Mouse (Mus musculus): Measurements from ENCODE around the gene Rpl18.

Gene Rpl18

DNA sequence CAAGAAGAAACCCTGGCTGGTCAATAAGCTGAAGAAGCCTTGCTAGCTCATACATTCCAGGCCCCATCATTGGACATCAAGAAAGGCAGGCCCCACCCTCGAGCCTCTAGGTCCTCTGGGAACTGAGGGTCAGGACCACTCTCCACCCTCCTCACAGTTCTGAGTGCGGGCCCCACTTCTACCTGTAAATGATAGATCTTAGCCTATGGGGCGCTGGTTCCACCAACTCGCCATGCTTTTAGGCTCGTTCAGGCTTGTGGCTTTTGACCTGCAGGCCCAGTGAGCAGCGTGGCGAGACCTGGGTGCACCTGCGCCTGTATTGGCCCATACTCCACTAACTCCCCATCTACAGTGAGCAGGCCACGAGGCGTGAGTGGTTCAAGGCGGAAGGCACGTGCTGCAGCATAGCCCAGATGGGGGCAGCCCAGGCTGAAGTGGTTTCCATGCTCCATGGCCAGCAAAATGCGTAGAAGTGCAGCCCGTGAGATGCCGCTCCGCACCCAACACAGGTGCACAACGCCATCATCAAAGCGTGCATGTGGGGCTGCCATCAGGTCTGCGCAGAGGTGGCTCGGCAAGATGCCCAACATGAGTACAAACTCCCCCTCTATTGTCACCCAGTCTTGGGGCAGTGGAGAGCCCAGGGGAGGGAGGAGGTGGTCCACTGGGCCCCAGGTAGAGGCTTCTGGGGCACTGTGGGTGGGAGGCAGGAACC lies 4.6 kb upstream of the Rpl18 start:
- in situ Hi-C loops (cut with MboI; ENCODE audit: low pct_unique_long_range_greater_than_20kb in 1 of 2, low sequenced_read_pairs in 2 of 2, unreplicated experiment in 1 of 2), result no loop called here

DNA sequence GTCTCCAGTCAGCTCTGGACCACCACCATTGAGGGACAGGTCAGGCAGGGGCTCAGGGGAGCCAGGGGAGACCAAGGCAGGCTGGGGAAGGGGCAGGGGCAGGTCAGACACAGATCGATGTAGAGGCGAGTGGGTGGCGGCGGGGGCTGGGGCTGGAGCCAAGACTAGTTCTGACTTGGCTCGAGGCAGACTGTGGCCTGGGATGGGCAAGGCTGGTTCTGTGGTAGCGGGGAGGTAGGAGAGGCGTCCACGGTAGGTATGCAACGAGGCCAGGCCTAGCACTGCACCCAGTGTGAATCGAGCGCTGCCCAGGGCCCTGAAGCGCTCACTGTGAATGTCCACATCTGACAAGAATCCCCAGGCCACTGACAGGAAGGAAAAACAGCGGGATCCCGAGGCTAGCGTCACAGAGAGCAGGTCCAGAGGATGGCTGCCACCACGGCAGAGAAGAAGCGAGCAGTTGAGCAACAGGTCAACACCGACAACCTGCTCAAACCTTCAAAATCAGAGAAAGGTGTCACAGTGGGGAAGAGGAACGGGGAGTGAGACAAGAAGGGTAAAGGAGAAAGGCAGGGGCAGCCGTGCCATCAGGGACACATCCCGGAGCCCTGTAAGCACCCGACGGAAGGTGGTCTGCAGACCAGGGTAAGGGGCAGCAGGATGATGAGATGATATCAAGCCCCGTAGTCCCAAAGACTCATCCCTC lies 3.8 kb upstream of the Rpl18 start:
- in situ Hi-C loops (cut with MboI; ENCODE audit: low pct_unique_long_range_greater_than_20kb in 1 of 2, low sequenced_read_pairs in 2 of 2, unreplicated experiment in 1 of 2), result no loop called here

DNA sequence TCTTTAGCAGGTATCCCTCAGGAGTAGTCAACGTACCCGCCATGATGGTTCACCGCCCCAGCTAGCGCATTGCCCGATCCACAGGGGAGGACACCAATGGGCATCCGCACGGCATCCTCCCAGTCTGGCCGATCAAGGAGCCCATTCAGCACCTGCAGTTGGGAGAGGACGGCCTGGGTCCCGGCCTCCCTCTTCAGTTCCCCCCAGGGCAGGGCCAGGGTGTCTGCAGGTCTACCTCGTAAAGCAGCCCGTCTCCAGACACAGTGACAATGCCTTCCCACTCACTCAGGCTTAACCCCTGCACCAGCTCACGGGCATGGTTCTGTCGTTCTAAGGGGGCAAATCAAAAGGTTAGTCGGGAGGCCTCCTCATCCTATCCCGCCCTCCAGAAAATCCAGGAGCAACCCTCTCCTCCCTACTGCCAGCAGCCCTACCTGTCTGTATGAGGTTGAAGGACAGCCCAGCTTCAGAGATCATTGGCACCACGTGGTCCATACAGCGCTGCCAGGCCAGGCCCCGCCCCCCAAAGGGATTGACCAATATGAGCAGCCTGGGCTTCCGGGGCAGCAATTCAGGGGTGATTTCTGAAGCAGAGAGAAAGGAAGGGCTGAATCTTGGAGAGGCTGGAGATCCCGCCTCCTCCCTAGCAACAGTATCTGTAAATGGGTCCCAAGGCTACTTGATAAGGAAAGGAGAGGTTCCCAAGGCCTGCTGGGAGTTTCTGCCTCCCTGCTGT lies 3.1 kb upstream of the Rpl18 start:
- in situ Hi-C loops (cut with MboI; ENCODE audit: low pct_unique_long_range_greater_than_20kb in 1 of 2, low sequenced_read_pairs in 2 of 2, unreplicated experiment in 1 of 2), result no loop called here

DNA sequence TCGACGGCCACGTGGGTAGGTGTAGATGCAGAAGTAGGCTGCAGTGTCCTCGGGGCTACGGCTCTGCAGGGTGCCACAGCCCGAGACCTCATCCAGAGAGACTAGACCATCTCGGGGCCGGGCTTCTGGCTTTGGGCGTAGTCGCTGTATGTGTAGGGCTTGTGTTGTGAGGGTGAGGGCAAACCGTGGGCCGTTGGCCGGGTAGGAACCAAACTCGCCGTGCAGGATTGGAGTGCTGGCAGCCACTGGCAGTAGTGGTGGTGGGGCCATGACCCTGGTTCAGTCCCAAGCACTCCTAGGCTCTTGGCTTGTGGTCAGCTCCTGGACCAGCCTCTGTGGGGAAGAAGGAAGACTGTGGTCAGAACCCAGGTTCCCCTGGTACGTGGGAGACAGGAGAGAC lies 1.9 kb upstream of the Rpl18 start:
- in situ Hi-C loops (cut with MboI; ENCODE audit: low pct_unique_long_range_greater_than_20kb in 1 of 2, low sequenced_read_pairs in 2 of 2, unreplicated experiment in 1 of 2), result no loop called here

DNA sequence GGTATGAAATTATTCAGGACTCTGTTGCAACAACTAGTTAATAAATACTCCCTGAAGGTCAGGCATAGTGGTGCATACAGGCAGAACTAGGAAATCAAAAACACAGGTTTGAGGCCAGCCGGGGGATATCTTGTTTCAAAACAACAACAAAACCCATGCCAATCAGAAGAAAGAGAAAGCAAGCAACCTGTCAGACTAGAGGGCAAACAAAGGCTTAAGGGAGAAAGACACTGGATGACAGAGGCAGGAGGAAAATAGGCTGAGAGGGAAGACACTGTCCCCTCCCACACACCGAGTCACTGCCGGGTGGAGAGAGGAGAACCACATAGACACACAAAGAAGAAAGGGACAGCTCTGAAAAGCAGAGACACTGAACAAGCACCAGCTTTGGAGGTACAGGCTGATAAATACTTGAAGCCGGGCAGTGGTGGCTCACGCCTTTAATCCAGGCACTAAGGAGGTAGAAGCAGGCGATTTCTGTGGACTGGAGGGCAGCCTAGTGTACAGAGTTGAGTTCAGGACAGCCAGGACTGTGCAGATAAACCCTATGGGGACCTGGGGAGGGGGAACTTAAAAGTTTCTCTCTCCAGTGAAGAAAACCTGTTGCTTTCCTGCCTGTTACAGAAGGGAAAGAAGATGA lies 1.3 kb upstream of the Rpl18 start:
- in situ Hi-C loops (cut with MboI; ENCODE audit: low pct_unique_long_range_greater_than_20kb in 1 of 2, low sequenced_read_pairs in 2 of 2, unreplicated experiment in 1 of 2), result no loop called here

DNA sequence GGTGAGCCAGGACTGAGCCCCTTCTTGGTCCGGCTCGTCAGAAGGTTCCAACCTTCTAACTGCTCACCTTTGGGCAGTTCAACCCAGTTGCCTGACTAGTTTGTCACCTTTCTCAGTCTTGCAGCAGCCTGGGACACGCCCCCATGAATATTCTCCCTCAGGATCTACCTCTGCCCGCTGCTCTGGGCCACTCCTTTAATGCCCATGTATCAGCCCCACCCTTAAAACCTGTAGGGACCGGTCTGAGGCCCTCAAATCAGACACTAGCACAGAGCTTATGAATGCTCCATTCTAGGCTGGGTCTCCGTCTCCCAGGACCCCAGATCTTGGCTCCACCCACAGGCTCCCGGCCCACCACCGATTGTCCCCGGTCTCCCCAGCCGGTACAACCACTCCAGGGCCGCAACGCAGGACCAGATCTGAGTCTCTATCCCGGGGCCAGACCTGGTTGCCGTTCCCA lies 597 bp upstream of the Rpl18 start:
- in situ Hi-C loops (cut with MboI; ENCODE audit: low pct_unique_long_range_greater_than_20kb in 1 of 2, low sequenced_read_pairs in 2 of 2, unreplicated experiment in 1 of 2), result no loop called here

DNA sequence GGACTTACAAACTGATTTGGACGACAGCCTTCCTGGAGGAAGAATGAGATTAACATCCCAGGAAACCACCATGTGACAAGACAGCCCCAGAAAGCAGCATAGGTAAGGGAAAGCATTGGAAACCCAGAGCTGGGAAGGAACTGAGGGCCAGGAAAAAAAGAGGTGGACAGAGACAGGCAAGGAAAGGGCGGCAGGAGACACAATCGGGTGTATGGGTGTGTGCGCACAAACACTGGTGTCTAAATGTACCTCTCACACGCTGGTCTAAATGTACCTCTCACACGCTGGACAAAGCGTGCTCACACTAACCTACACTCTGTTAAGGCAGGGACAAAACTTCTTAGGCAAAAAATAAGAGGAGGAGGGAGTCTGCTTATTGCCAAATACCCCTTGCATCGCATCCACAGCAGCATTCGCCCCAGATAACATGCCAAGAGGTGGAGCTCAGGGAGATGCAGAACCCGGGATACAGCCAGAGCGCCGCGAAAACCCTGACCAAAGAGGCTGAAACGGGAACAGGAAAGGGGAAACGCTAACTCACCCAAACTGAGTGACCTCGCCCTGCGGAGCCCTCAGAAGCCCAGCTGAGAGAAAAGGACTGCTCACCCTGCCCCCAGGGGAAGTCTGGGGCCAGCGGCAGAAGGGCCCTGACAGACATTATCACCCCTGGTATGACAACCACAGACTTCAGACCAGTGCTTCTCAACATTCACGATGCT lies 643 bp downstream of the Rpl18 start:
- in situ Hi-C loops (cut with MboI; ENCODE audit: low pct_unique_long_range_greater_than_20kb in 1 of 2, low sequenced_read_pairs in 2 of 2, unreplicated experiment in 1 of 2), result no loop called here

DNA sequence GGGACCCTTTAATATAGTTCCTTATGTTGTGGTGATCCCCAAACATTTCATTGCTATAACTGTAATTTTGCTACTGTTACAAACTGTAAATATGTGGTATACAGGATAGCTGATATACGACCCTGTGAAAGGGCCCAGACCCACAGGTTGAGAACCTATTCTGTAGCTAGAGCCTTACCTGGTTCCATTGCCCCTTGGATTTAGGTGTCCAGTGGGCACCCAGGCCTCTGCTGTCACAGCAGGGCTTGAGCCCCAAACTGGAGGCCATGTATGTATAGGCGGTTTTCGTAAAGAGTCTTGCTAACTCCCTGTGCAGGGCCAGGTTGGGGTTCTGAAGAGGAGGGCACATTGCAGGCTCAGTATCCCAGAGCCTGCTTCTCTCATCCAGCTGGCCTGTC lies 1.2 kb downstream of the Rpl18 start:
- in situ Hi-C loops (cut with MboI; ENCODE audit: low pct_unique_long_range_greater_than_20kb in 1 of 2, low sequenced_read_pairs in 2 of 2, unreplicated experiment in 1 of 2), result no loop called here

DNA sequence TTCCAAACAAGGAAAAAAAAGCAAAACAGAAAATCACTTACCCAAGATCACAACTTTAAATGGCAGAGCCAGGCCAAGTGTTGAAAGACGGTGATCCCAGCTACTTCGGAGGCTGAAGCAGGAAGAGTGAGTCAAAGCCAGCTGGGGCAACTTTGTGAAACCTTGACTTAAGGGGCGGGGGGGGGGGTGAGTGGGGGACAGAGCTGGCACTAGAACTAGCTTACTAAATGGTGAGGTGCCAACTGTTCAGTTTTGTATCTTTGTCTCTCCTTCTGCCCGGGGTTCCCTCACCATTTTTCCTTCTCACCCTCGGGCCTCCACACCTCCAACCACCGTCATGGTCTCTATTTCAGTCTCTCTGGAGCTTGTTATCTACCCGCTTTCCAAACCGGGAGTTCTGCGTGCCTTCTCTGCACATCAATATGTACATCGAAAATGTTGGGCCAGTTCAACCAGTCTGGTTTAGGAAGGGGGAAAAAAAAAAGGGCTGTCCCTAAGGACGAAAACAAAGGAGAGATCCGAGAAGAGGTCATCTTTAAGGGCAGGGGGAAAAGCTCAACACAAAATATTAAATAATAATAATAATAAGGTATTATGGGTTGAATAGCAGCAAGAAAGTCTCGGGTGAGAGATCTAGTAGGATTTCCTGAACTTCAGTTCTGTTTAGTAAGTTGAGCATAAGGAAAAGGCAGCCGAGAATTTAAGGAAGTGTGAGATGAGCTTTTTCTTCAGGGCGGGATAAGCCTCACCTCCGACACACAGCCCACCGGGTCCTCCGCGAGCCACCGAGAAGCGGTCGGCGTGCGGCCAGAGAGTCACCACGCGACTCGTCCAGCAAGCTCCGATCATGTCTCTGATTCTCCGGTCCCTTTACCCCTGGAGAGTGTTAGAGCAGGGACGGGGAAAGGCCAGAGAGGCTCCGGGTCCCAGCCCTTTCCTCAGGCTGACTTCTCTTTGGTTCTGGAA lies 2.0 kb downstream of the Rpl18 start:
- in situ Hi-C loops (cut with MboI; ENCODE audit: low pct_unique_long_range_greater_than_20kb in 1 of 2, low sequenced_read_pairs in 2 of 2, unreplicated experiment in 1 of 2), result no loop called here

DNA sequence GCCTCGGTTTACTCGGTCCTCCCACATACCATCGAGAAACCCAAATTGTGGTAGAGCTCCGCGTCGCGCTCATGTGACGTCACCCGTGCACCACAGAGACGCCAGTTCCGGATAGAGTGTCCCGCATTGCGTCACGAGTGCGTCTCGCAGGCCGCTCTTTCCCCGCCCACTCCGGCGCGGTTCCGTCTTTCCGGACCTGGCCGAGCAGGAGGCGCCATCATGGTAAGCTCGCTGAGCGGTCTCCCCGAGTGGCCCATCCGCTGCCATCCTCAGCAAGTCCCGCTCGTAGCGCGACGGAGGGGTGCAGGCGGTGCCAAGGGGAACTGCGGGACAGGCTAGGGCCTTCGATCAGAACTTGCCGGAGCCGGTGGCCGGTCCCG lies 2.7 kb downstream of the Rpl18 start, which contains the start of gene Sphk2:
Sphk2 (minus strand) TSS at position 85 of the 380 bp plus-strand sequence.
- in situ Hi-C loops (cut with MboI; ENCODE audit: low pct_unique_long_range_greater_than_20kb in 1 of 2, low sequenced_read_pairs in 2 of 2, unreplicated experiment in 1 of 2), result no loop called here

DNA sequence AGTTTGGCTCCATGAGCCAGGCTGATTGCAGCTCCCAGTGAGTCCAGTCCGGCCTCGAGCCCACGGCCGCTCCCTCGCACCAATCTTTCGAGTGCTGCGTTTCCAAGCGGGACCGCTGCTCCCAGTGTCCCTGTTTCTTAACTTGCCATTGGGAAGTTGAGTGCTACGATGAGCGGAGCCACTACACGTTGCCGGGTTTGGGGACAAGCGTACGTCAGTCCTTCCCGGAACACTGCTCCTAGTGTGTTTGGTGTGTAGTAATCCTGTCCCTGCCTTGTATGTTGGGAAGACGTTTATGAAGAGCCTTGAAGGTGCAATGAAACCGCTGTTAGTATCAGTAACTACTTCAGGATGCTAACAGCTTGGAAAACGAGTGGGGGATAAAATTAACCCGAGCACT lies 3.1 kb downstream of the Rpl18 start:
- in situ Hi-C loops (cut with MboI; ENCODE audit: low pct_unique_long_range_greater_than_20kb in 1 of 2, low sequenced_read_pairs in 2 of 2, unreplicated experiment in 1 of 2), result no loop called here

DNA sequence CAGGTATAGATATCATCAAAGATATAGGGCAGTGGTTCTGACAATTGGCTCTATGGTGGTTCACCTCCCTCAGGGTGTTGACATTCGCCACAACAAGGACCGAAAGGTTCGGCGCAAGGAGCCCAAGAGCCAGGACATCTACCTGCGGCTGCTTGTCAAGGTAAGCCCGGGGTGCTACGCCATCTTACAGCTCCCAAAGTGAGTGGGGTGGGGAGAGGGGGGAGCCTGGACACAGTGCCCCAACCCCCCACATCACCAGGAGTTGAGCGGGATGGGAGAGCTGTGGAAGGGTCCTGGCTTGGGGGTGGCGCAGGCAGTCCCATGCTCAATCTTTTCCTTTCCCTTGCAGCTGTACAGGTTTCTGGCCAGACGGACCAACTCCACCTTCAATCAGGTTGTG lies 3.9 kb downstream of the Rpl18 start:
- in situ Hi-C loops (cut with MboI; ENCODE audit: low pct_unique_long_range_greater_than_20kb in 1 of 2, low sequenced_read_pairs in 2 of 2, unreplicated experiment in 1 of 2), result no loop called here

DNA sequence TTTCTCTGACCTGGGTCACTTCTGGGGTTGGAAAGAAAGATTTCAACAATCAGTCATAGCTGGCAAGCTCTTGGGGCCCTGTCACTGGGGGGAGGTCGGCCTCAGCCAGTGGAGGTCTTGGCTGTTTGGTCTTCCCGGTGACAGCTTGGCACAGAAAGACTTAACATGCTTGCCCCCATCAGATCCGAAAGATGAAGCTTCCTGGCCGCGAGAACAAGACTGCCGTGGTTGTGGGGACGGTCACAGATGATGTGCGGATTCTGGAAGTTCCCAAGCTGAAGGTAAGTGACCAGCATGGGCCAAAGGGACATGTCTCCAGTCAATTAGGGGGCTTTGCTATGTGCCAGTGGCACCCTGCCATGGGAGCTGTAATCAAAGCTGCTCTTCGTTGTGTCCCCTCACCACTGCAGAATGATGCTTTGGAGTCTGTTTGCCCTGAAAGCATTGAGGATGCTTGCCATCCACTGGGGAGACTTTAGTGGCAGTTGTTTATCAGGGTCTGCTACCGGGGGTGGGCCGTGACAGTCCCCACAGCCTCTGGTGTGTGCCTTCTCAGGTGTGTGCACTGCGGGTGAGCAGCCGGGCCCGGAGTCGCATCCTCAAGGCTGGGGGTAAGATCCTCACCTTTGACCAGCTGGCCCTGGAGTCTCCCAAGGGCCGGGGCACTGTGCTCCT lies 4.6 kb downstream of the Rpl18 start:
- in situ Hi-C loops (cut with MboI; ENCODE audit: low pct_unique_long_range_greater_than_20kb in 1 of 2, low sequenced_read_pairs in 2 of 2, unreplicated experiment in 1 of 2), result no loop called here

DNA sequence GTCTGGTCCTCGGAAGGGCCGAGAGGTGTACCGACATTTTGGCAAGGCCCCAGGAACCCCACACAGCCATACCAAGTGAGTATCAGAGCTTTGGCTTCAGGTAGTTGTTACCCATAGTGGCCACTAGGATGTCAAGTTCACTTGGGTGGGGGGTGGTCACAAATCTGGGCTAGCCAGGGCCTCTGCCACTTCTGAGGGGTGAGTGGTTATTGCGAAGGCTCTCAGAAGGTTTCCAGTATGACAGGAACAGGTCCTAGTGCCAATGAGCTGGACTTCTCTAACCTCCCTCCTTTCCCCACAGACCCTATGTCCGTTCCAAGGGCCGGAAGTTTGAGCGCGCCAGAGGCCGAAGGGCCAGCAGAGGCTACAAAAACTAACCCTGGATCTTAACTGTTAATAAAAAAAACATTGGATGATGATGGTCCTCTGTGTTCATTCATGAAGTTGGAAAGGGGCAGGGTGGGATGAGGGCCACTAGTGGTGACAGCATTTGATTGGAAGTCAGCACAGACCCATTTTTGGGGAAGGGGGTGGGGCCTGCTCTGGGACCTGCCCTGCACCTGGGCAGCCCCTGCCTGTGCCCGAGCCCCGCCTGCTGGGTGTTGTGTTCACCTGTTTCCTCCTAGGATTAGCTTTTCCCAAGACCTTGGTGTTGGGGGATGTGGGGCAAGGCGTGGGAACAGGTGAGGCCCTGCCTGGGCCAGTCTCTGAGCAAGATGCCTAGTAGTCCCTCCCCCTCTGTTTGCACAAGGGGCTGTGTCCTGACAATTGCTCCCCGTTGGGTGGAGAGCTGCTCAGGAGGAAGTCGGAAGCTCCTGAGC lies 5.4 kb downstream of the Rpl18 start, which contains the start of gene Fam83e:
Fam83e (plus strand) TSS at position 800 of the 821 bp plus-strand sequence.
- in situ Hi-C loops (cut with MboI; ENCODE audit: low pct_unique_long_range_greater_than_20kb in 1 of 2, low sequenced_read_pairs in 2 of 2, unreplicated experiment in 1 of 2), result no loop called here

DNA sequence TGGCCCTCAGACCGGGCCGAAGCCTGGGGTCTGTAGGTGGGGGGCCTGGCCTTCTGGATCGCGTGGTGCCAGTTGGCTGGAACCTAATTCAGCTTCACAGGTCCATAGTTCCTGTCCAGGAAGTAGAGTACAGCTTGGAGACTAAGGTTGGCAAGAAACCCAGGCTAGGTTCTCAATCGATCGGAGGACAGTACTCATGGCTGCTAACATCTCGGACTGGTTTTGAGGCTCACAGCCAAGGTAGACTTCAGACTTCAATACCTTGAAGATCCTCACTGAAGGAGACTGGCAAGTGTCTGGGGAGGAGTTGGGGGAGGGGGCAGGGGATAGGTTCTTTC lies 5.9 kb downstream of the Rpl18 start:
- in situ Hi-C loops (cut with MboI; ENCODE audit: low pct_unique_long_range_greater_than_20kb in 1 of 2, low sequenced_read_pairs in 2 of 2, unreplicated experiment in 1 of 2), result no loop called here

DNA sequence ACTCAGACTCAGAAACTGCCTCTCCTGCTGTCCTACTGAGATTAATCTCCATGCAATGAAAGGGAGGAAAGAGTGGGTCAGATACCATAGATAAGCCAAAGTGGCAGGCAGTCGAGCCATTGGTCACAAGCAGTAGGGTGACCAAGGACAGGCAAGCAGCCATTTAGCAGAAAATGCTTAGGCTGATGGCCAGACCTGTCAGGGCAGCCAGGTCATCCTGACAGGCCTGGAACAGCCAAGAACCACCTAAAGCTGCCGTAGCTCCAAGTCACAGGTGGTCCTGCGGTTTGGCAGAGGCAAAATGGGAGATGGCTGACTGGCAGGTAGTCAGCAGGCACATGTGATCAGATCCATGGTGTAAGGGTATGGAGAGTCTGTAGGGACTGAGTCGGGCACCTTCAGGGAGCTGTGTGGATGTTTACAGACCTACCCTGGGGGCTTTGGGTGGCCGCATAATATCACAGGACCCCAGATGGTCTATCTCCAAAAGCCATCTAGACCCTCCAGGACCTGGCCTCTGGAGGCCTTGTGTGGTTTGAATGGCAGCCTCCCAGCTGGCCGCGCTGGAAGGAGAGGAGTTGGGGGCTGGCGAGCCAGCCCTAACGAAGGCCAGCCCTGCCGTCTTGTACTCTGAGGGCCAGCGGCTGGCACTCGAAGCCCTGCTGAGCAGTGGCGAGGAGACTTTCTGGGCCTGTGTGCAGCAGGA lies 6.5 kb downstream of the Rpl18 start:
- in situ Hi-C loops (cut with MboI; ENCODE audit: low pct_unique_long_range_greater_than_20kb in 1 of 2, low sequenced_read_pairs in 2 of 2, unreplicated experiment in 1 of 2), result no loop called here
